Mouse (Mus musculus) hindbrain, embryonic 16.5 days (tissue): ENCODE results near the gene Sema4d. TPM values are rescaled to one million over a fixed set of nuclear protein-coding genes. Genes with fewer than 3 reads are reported as not detected.

ENCODE experiments used
- ATAC-seq: fragments of 200-750 bp; cut with Nextera tagmentation; 2 replicates; pipeline ENCODE4 v1.8.0; 2017; ENCODE audit warnings: moderate TSS enrichment, moderate library complexity
- H3K27ac ChIP-seq: fragments of 300-500 bp; sonication (generic); 2 replicates; pipeline ENCODE4 v1.5.1; 2014; ENCODE audit warnings: low read depth, mild to moderate bottlenecking, control low read depth, low read length, moderate library complexity
- H3K27me3 ChIP-seq: fragments of 300-500 bp; sonication (generic); replicated peaks from 2 replicates; pipeline ENCODE4 v1.6.1; 2014; ENCODE audit warnings: low read length; ENCODE audit not compliant: control insufficient read depth, insufficient read depth
- H3K36me3 ChIP-seq: fragments of 300-500 bp; sonication (generic); 2 replicates; pipeline ENCODE4 v1.6.1; 2014; ENCODE audit warnings: mild to moderate bottlenecking, low read length, moderate library complexity, mixed read lengths; ENCODE audit not compliant: control insufficient read depth, insufficient read depth
- H3K4me1 ChIP-seq: fragments of 300-500 bp; sonication (generic); 2 replicates; pipeline ENCODE4 v1.6.1; 2014; ENCODE audit warnings: low read depth, low read length; ENCODE audit not compliant: control insufficient read depth, insufficient read depth
- H3K4me2 ChIP-seq: fragments of 300-500 bp; sonication (generic); 2 replicates; pipeline ENCODE4 v1.6.1; 2014; ENCODE audit warnings: mild to moderate bottlenecking, low read length, control low read depth, moderate library complexity
- H3K4me3 ChIP-seq: fragments of 300-500 bp; sonication (generic); 2 replicates; pipeline ENCODE4 v1.5.1; 2014; ENCODE audit warnings: mild to moderate bottlenecking, low read length, control low read depth, moderate library complexity
- H3K9ac ChIP-seq: fragments of 300-500 bp; sonication (generic); 2 replicates; pipeline ENCODE4 v1.6.1; 2014; ENCODE audit warnings: low read depth, mild to moderate bottlenecking, control low read depth, low read length, moderate library complexity
- H3K9me3 ChIP-seq: fragments of 300-500 bp; sonication (generic); 2 replicates; pipeline ENCODE4 v1.6.1; 2014; ENCODE audit warnings: mild to moderate bottlenecking, low read length, moderate library complexity; ENCODE audit not compliant: control insufficient read depth
- WGBS: fragments of 180-500 bp; shearing (Covaris S2); extraction: QIAGEN DNeasy Blood & Tissue Kit; methylation state at CpG from one replicate; pipeline ENCODE4 v1.1.7; 2014; 5-methylcytosine and 5-hydroxymethylcytosine counted together
- polyA plus RNA-seq: library from polyadenylated mRNA; unstranded; fragments of >200 nt; fragmentation: Nextera tagmentation; extraction: Ambion mirVana; gene quantifications from 2 replicates; pipeline ENCODE4 v1.2.1, GENCODE M21; 2015

The Sema4d gene
- polyA plus RNA-seq, 1 experiment from 2014 or later = 14.3 TPM

DNA sequence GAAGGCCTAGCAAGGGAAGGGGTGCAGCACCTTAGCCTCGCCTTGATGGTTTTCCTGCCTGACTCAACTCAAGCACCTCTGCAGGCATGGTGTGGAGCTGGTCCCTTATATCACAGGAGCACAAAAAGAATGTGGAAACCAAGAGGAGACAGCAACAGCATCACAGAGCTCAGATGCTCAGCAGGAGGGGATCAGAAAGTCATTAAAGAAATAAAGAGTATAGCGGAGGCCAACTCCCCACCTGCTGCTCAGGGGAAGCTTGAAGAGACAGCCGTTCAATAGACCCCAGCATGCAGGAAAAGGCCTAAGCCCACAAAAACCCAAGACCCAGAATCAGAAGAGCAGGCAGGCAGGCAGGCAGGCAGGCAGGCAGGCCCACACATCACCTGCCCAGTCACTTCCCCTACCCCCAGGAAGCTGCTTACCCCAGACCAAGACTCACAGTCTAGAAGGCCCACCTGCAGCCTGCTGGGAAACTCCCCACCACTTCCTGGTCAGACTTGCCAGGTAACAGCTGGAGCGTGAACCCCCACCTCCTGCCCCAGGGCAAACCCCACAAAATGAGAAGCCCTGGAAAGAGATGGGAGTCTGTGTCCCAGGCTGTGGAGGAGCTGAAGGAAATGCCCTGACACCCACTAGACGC, 39.6 kb downstream of the Sema4d start:
- Histone ChIP-seq H3K4me1 (peaks cover 25% of the 10 kb centered on the region), H3K4me2 (no peak overlapping the region), H3K4me3 (no peak overlapping the region), H3K9ac (no peak overlapping the region), H3K36me3 (no peaks in the 10 kb centered on the region), H3K27ac (no peak overlapping the region), H3K9me3 (no peaks in the 10 kb centered on the region), H3K27me3 (no peaks in the 10 kb centered on the region)
- 50% methylated on average over 5 of the region's 5 CpGs for WGBS
- ATAC-seq = 0 out of 2 replicates have a peak, but pooled peaks have one; percentile 1

DNA sequence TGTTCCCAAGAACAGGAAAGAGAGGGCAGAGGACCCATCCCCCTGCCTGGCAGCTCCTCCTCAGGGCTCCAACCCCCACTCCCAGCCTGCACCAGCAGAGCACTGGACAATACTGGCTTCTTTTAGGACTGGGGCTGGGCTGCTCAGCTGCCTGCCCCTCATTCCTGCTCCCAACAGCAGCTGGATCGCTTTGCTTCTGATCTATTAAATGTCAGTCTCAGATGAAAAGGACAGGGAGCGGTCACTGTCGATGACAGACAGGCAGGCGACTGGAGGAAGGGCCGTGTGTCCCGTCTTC, 40.4 kb downstream of the Sema4d start:
- Histone ChIP-seq H3K9me3 (no peaks in the 10 kb centered on the region), H3K36me3 (no peaks in the 10 kb centered on the region), H3K4me2 (no peak overlapping the region), H3K9ac (no peak overlapping the region), H3K4me1 (peaks cover 28% of the 10 kb centered on the region), H3K4me3 (no peak overlapping the region), H3K27ac (no peak overlapping the region), H3K27me3 (no peaks in the 10 kb centered on the region)
- peak; percentile 16 for ATAC-seq
- WGBS = 27% methylated on average over 6 of the region's 6 CpGs

DNA sequence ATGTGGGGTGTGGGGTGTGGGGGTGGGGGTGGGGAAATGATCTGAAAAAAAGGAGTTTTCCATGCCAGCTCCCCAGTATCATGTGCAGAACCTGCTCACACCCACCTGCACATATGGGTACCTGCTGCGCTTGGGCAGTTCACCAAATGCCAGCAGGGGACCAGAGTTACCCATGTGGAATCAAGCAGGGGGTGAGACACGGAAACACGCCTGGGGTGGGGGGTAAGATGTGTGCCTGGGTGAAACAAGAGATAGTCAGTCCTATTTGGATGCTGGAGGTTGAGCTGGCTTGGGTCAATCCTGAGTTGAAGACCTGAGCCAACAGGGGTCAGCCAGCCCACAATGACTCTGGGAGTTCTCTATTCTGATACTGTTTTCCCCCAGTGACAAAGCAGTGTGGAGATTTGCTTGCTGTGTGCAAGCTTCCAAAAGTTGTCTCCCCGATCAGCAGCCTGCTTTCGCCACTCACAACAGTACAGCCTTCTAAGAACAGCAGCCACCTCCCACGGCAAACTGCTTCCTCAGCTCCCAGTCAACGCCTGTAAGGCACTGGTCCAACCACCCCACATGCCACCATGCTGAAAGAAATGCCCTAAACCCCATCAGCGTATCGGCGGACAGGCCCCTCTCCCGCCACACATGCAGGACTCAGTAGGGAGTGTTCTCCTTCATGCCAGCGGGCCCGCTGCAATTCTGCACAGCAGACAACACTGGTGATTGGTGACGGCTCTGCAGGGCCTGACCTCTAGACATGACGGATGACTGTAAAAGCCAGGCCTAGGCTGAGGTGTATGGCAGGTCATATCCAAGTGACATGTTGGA, 41.0 kb downstream of the Sema4d start:
- Histone ChIP-seq H3K27me3 (no peaks in the 10 kb centered on the region), H3K27ac (peak overlapping the region; percentile 55; the same call in 1 of the 2 replicates), H3K4me1 (peaks cover 30% of the 10 kb centered on the region), H3K9ac (0 out of 2 replicates have a peak overlapping the region, but pooled peaks have one; percentile 14), H3K4me2 (no peak overlapping the region; the same call in 1 of the 2 replicates), H3K4me3 (no peak overlapping the region), H3K9me3 (no peaks in the 10 kb centered on the region), H3K36me3 (no peaks in the 10 kb centered on the region)
- 39% methylated on average over 15 of the region's 15 CpGs for WGBS
- ATAC-seq = peak; percentile 43

DNA sequence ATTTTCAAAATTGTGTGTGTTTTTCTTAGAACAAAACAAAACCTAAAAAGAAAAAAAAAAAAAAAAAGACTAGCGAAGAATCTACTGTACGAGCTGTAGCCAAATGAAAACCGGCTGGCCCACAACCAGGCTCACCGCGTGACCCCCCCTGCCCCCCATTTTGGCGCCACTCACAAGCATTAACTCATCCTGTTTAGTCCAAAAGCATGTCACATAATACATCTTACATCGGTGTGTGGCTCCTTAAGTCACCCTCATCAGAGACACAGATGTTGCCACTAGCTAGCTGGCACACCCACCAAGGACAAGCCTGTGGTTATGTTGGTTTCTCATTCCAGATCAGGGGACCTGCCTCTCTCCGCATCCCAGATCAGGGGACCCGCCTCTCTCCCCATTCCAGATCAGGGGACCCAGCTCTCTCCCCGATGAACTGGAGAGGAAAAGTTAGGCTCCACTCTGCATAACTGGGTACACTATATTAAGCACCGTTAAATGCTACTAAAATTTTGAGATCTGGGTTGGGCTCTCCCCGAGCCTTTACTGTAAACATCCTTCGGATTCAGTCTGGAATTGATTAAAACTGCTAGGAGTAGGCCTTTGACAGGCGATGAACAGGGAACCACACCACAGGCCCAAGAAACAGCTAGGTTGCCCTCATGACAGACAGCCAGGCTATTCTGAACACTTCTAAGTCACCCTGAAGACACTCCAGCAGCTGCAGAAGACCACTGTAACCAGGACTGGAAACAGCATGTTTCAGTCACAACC, 43.8 kb downstream of the Sema4d start:
- no peaks in the 10 kb centered on the region for H3K9me3 ChIP-seq
- H3K4me3 ChIP-seq = no peak overlapping the region
- H3K9ac ChIP-seq = no peak overlapping the region
- H3K4me2 ChIP-seq = no peak overlapping the region
- no peak overlapping the region for H3K27ac ChIP-seq
- H3K27me3 ChIP-seq = no peaks in the 10 kb centered on the region
- H3K36me3 ChIP-seq = no peaks in the 10 kb centered on the region
- peaks cover 27% of the 10 kb centered on the region for H3K4me1 ChIP-seq
- WGBS = 87% methylated on average over 14 of the region's 14 CpGs
- no peak for ATAC-seq

DNA sequence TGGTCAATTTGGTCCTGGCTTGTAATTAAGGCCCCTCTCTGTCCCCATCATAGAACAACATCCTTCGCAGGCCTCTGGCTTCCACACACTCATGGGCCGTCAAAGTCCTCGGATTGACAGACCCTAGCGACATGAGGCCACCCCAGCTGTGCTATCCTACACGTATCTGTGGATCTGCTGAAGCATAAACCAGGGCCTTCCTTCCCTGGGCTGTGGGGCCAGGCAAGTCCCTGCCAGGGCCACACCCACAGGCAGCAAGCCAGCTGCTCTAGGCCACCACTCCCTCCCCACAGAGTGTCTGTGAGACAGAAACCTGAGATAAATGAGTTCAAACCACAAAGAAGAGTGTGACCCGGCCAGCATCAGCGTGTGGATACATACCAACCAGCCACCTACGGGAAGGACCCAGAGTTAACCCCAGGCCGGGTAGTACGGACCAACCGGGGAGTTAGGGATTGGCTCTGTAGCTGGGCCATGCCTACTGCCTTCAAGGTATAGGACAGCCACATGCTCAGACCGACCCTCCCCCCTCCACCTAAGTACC, 45.5 kb downstream of the Sema4d start:
- no peak overlapping the region for H3K9ac ChIP-seq
- 68% methylated on average over 12 of the region's 12 CpGs for WGBS
- H3K36me3 ChIP-seq = no peaks in the 10 kb centered on the region
- peaks cover 17% of the 10 kb centered on the region for H3K4me1 ChIP-seq
- no peaks in the 10 kb centered on the region for H3K27me3 ChIP-seq
- H3K4me3 ChIP-seq = no peak overlapping the region
- no peak overlapping the region for H3K27ac ChIP-seq
- H3K4me2 ChIP-seq = no peak overlapping the region
- no peak for ATAC-seq
- H3K9me3 ChIP-seq = no peaks in the 10 kb centered on the region

DNA sequence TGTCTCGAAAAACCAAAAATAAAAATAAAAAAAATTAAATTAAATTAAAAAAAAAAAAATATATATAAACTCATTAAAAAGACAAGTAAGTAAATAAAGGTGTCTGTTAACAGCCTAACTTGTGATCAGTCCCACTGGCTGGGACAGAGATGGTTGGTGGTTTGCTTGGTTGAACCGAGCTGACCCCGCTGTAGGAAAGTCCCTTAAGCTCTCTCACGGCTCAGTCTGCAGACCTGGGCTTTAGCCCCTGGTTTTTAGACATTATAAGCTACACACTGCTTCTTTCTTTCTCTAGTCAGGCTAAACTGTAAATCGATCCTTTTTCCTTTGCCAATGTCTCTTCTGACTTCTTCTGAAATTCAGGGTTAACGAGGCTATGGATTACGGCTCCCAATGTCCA, 46.5 kb downstream of the Sema4d start:
- 89% methylated on average over 7 of the region's 7 CpGs for WGBS
- H3K4me2 ChIP-seq = no peak overlapping the region
- H3K9ac ChIP-seq = no peak overlapping the region
- H3K27ac ChIP-seq = no peak overlapping the region
- H3K36me3 ChIP-seq = no peaks in the 10 kb centered on the region
- ATAC-seq = no peak
- no peak overlapping the region for H3K4me3 ChIP-seq
- peaks cover 9% of the 10 kb centered on the region; the same call in 1 of the 2 replicates for H3K4me1 ChIP-seq
- no peaks in the 10 kb centered on the region for H3K9me3 ChIP-seq
- H3K27me3 ChIP-seq = no peaks in the 10 kb centered on the region

DNA sequence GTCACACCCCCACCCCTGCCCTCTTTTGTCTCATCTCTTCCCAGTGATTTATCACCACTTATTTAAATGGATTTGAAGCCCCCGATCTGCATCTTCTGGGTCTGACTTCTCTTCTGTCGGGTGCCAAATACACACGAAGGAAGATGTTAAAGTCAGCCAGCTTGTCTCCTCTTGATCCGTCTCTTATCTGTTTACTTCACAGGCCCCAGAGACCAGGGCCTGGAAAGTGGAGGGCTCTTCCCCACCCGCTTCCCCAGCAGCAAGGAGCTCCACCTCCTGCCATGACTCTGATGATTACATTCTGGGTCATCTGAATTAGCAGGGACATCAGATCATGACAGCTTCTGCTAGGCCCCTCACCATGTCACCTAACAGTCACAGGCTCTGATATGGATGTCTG, 47.7 kb downstream of the Sema4d start:
- Histone ChIP-seq H3K27ac (no peak overlapping the region), H3K4me2 (no peak overlapping the region), H3K27me3 (no peaks in the 10 kb centered on the region), H3K36me3 (no peaks in the 10 kb centered on the region), H3K4me3 (no peak overlapping the region), H3K4me1 (peaks cover 9% of the 10 kb centered on the region; the same call in 1 of the 2 replicates), H3K9ac (no peak overlapping the region), H3K9me3 (no peaks in the 10 kb centered on the region)
- WGBS = 55% methylated on average over 5 of the region's 5 CpGs
- ATAC-seq = no peak

DNA sequence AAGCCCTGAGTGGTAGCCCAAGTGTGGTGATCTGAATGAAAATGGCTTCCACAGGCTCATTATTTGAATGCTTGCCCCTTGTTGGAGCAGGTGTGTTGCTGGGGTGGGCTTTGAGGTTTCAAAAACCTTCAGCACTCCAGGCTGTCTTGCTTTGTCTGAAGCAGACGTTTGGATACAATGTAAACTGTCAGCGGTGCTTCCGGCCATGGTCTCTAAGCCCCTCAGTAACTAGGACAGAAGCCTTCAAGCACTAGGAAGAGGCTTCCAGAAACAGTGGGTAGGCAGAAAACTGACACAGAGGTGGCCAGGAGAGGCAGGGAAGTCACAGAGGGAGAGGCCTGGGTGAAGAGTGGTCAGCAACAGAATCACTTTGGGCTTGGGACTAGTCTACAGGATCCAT, 49.7 kb downstream of the Sema4d start:
- no peaks in the 10 kb centered on the region for H3K27me3 ChIP-seq
- no peak for ATAC-seq
- peaks cover 9% of the 10 kb centered on the region; the same call in 1 of the 2 replicates for H3K4me1 ChIP-seq
- H3K36me3 ChIP-seq = no peaks in the 10 kb centered on the region
- no peak overlapping the region for H3K4me2 ChIP-seq
- H3K27ac ChIP-seq = no peak overlapping the region
- no peaks in the 10 kb centered on the region for H3K9me3 ChIP-seq
- H3K4me3 ChIP-seq = no peak overlapping the region
- H3K9ac ChIP-seq = no peak overlapping the region
- WGBS = 63% methylated on average over 3 of the region's 3 CpGs
